Mouse (Mus musculus) kidney, adult 2 months (tissue): ENCODE results near the gene Ranbp9. TPM values are rescaled to one million over a fixed set of nuclear protein-coding genes. Genes with fewer than 3 reads are reported as not detected.
A peak's percentile ranks its signal among the peaks of the same experiment; 100 is the strongest.

Source experiments
- DNase-seq: peaks from one replicate; pipeline ENCODE4 v3.0.0; 2021
- H3K27ac ChIP-seq: fragments of 200-500 bp; 2 replicates; pipeline ENCODE4 v1.5.1; 2012; ENCODE audit warnings: low read depth, low read length, control low read depth, inconsistent platforms; ENCODE audit not compliant: insufficient read depth
- H3K27me3 ChIP-seq: fragments of 200-500 bp; replicated peaks from 2 replicates; pipeline ENCODE4 v1.6.1; 2012; ENCODE audit warnings: mild to moderate bottlenecking, moderate library complexity, low read length, inconsistent platforms; ENCODE audit not compliant: control insufficient read depth, insufficient read depth
- H3K36me3 ChIP-seq: fragments of 200-500 bp; 2 replicates; pipeline ENCODE4 v1.6.1; 2012; ENCODE audit warnings: mild to moderate bottlenecking, moderate library complexity, low read length, inconsistent platforms; ENCODE audit not compliant: control insufficient read depth, insufficient read depth
- H3K4me1 ChIP-seq: fragments of 200-500 bp; 2 replicates; pipeline ENCODE4 v1.6.1; 2011; ENCODE audit warnings: low read length; ENCODE audit not compliant: control insufficient read depth, insufficient read depth
- H3K4me3 ChIP-seq: fragments of 200-500 bp; 2 replicates; pipeline ENCODE4 v1.5.1; 2011; ENCODE audit warnings: mild to moderate bottlenecking, low read depth, low read length, control low read depth; ENCODE audit not compliant: insufficient read depth
- CTCF ChIP-seq: fragments of 200-500 bp; conservative IDR thresholded peaks from 2 replicates; pipeline ENCODE4 v1.5.1; 2011; ENCODE audit warnings: low read depth, mild to moderate bottlenecking, control low read depth, low read length, moderate library complexity, mixed read lengths; ENCODE audit not compliant: insufficient read depth, insufficient read length
- POLR2A ChIP-seq: fragments of 200-500 bp; IDR thresholded peaks from one replicate; pipeline ENCODE4 v1.6.1; 2011; ENCODE audit warnings: low read depth, low read length, control low read depth
- WGBS: fragments of 180-500 bp; shearing (Covaris S2); methylation state at CpG from one replicate; pipeline ENCODE4 v1.1.7; 2018; 5-methylcytosine and 5-hydroxymethylcytosine counted together
- polyA plus RNA-seq: library from polyadenylated mRNA; depleted of rRNA; stranded (reverse); fragments of >200 nt; gene quantifications from 2 replicates; pipeline ENCODE4 v1.2.3, GENCODE M21; 2012

Gene Ranbp9
- polyA plus RNA-seq, 1 experiment = 15.4 TPM

- Histone ChIP-seq H3K4me3 (peak overlapping the region; percentile 33; the same call in 1 of the 2 replicates), H3K27ac (no peak overlapping the region), H3K4me1 (peaks cover 8% of the 10 kb centered on the region; the same call in 1 of the 2 replicates), H3K36me3 (no peaks in the 10 kb centered on the region), H3K27me3 (no peaks in the 10 kb centered on the region)
- WGBS = 12% methylated on average over 19 of the region's 19 CpGs
- TF ChIP-seq POLR2A (no peak), CTCF (no peak)
- DNase-seq = peak; percentile 51
These were observed 22.3 kb upstream of the Ranbp9 start for GRCm38 (mm10) chr13:43503395-43503850.

- Histone ChIP-seq H3K4me1 (peaks cover 8% of the 10 kb centered on the region; the same call in 1 of the 2 replicates), H3K36me3 (no peaks in the 10 kb centered on the region), H3K27ac (no peak overlapping the region), H3K4me3 (no peak overlapping the region), H3K27me3 (no peaks in the 10 kb centered on the region)
- no peak for DNase-seq
- TF ChIP-seq CTCF (no peak), POLR2A (no peak)
- 88% methylated on average over 5 of the region's 5 CpGs for WGBS
These were observed 20.5 kb upstream of the Ranbp9 start for GRCm38 (mm10) chr13:43501601-43502000.

- WGBS = 95% methylated on average over 4 of the region's 4 CpGs
- no peaks in the 10 kb centered on the region for H3K27me3 ChIP-seq
- H3K27ac ChIP-seq = no peak overlapping the region
- TF ChIP-seq CTCF (no peak), POLR2A (no peak)
- DNase-seq = no peak
- peaks cover 8% of the 10 kb centered on the region; the same call in 1 of the 2 replicates for H3K4me1 ChIP-seq
- no peak overlapping the region for H3K4me3 ChIP-seq
- H3K36me3 ChIP-seq = no peaks in the 10 kb centered on the region
These were observed 19.4 kb upstream of the Ranbp9 start for GRCm38 (mm10) chr13:43500483-43500850.

- peak; percentile 77 for DNase-seq
- Histone ChIP-seq H3K27ac (peak overlapping the region; percentile 22; the same call in 1 of the 2 replicates), H3K4me3 (no peak overlapping the region), H3K36me3 (no peaks in the 10 kb centered on the region), H3K4me1 (peaks cover 8% of the 10 kb centered on the region; the same call in 1 of the 2 replicates), H3K27me3 (no peaks in the 10 kb centered on the region)
- 51% methylated on average over 7 of the region's 7 CpGs for WGBS
- TF ChIP-seq CTCF (no peak), POLR2A (no peak)
These were observed 18.8 kb upstream of the Ranbp9 start for GRCm38 (mm10) chr13:43499731-43500482.

- H3K27ac ChIP-seq = no peak overlapping the region
- no peaks in the 10 kb centered on the region for H3K36me3 ChIP-seq
- DNase-seq = peak; percentile 77
- TF ChIP-seq POLR2A (no peak), CTCF (no peak)
- H3K27me3 ChIP-seq = no peaks in the 10 kb centered on the region
- no peak overlapping the region for H3K4me3 ChIP-seq
- H3K4me1 ChIP-seq = peaks cover 8% of the 10 kb centered on the region; the same call in 1 of the 2 replicates
- WGBS = 25% methylated on average over 14 of the region's 14 CpGs
These were observed 17.8 kb upstream of the Ranbp9 start for GRCm38 (mm10) chr13:43498849-43499248.

GRCm38 (mm10) chr13:43497769-43498168, 16.7 kb upstream of the Ranbp9 start:
- no peak for TF ChIP-seq POLR2A
- TF ChIP-seq CTCF = 0 out of 2 replicates have a peak, but pooled peaks have one; percentile 17
- 98% methylated on average over 3 of the region's 3 CpGs for whole genome bisulfite sequencing
- no peak for DNase-seq

GRCm38 (mm10) chr13:43496660-43497059, 15.6 kb upstream of the Ranbp9 start:
- H3K36me3 ChIP-seq = no peaks in the 10 kb centered on the region
- WGBS = 35% methylated on average over 2 of the region's 2 CpGs
- DNase-seq = no peak
- H3K4me1 ChIP-seq = peaks cover 4% of the 10 kb centered on the region; the same call in 1 of the 2 replicates
- TF ChIP-seq CTCF = no peak
- TF ChIP-seq POLR2A = no peak
- H3K27ac ChIP-seq = no peak overlapping the region
- H3K27me3 ChIP-seq = no peaks in the 10 kb centered on the region
- H3K4me3 ChIP-seq = no peak overlapping the region

More at GRCm38 (mm10) chr13:43497769-43498168, 16.7 kb upstream of the Ranbp9 start:
- no peak overlapping the region for H3K4me3 ChIP-seq
- H3K27ac ChIP-seq = no peak overlapping the region
- H3K27me3 ChIP-seq = no peaks in the 10 kb centered on the region
- no peaks in the 10 kb centered on the region for H3K36me3 ChIP-seq
- peaks cover 4% of the 10 kb centered on the region; the same call in 1 of the 2 replicates for H3K4me1 ChIP-seq
